Mouse (Mus musculus) spleen, adult 2 months (tissue): ENCODE measurements around the gene Grtp1.

Experiments used
- CTCF ChIP-seq: fragments of 200-500 bp; IDR thresholded peaks from 2 replicates; pipeline ENCODE4 v1.5.1; 2011; ENCODE audit warnings: mild to moderate bottlenecking, inconsistent platforms; ENCODE audit not compliant: insufficient read depth, insufficient read length, insufficient replicate concordance; ENCODE audit errors: extremely low read depth
- POLR2A ChIP-seq: fragments of 200-500 bp; IDR thresholded peaks from 2 replicates; pipeline ENCODE4 v1.6.1; 2011; ENCODE audit warnings: low read depth, low read length, inconsistent platforms

GRCm38 (mm10) chr8:13234803-13235202 is 34.4 kb upstream of the Grtp1 start:
- TF ChIP-seq CTCF, result no peak
- TF ChIP-seq POLR2A, result no peak
